Mouse (Mus musculus) testis, adult 2 months (tissue): ENCODE measurements around the gene Mrtfa. TPM values are rescaled to one million over a fixed set of nuclear protein-coding genes. Genes with fewer than 3 reads are reported as not detected.

ENCODE experiments used
- H3K27ac ChIP-seq: fragments of 200-500 bp; 2 replicates; pipeline ENCODE4 v1.5.1; 2012; ENCODE audit warnings: low read depth, low read length; ENCODE audit not compliant: control insufficient read depth, insufficient read depth
- H3K27me3 ChIP-seq: fragments of 200-500 bp; 2 replicates; pipeline ENCODE4 v1.6.1; 2012; ENCODE audit warnings: mild to moderate bottlenecking, low read length, moderate library complexity; ENCODE audit not compliant: control insufficient read depth, insufficient read depth
- H3K36me3 ChIP-seq: fragments of 200-500 bp; 2 replicates; pipeline ENCODE4 v1.6.1; 2012; ENCODE audit warnings: mild to moderate bottlenecking, low read length; ENCODE audit not compliant: control insufficient read depth, insufficient read depth
- H3K4me1 ChIP-seq: fragments of 200-500 bp; 2 replicates; pipeline ENCODE4 v1.6.1; 2012; ENCODE audit warnings: low read length; ENCODE audit not compliant: control insufficient read depth, insufficient read depth
- H3K4me3 ChIP-seq: fragments of 200-500 bp; 2 replicates; pipeline ENCODE4 v1.5.1; 2012; ENCODE audit warnings: low read depth, mild to moderate bottlenecking, low read length, moderate library complexity, mixed read lengths; ENCODE audit not compliant: control insufficient read depth
- CTCF ChIP-seq: fragments of 200-500 bp; IDR thresholded peaks from 2 replicates; pipeline ENCODE4 v1.5.1; 2012; ENCODE audit warnings: low read depth, mild to moderate bottlenecking, inconsistent platforms, low read length, moderate library complexity; ENCODE audit not compliant: control insufficient read depth, insufficient read depth, insufficient replicate concordance
- POLR2A ChIP-seq: fragments of 200-500 bp; IDR thresholded peaks from 2 replicates; pipeline ENCODE4 v1.6.1; 2012; ENCODE audit warnings: low read depth, mild to moderate bottlenecking, inconsistent platforms, low read length, moderate library complexity; ENCODE audit not compliant: control insufficient read depth
- polyA plus RNA-seq: library from polyadenylated mRNA; depleted of rRNA; stranded (reverse); fragments of >200 nt; gene quantifications from 2 replicates; pipeline ENCODE4 v1.2.3, GENCODE M21; 2012; rRNA removed

The Mrtfa gene
- polyA plus RNA-seq, 1 experiment, result 26.8 TPM

- Histone ChIP-seq H3K27ac (no peak overlapping the region), H3K4me3 (no peak overlapping the region), H3K27me3 (no peaks in the 10 kb centered on the region), H3K36me3 (peaks cover 2% of the 10 kb centered on the region), H3K4me1 (peaks cover 9% of the 10 kb centered on the region)
- TF ChIP-seq CTCF (no peak), POLR2A (no peak)
Measured at GRCm38 (mm10) chr15:80974311-80974710, 216.2 kb downstream of the Mrtfa start.

GRCm38 (mm10) chr15:80969371-80969770, 221.2 kb downstream of the Mrtfa start:
- H3K27me3 ChIP-seq, result no peaks in the 10 kb centered on the region
- TF ChIP-seq POLR2A (no peak), CTCF (no peak)
- no peak overlapping the region for H3K27ac ChIP-seq
- peaks cover 2% of the 10 kb centered on the region for H3K4me1 ChIP-seq
- H3K4me3 ChIP-seq, result no peak overlapping the region
- H3K36me3 ChIP-seq, result peaks cover 8% of the 10 kb centered on the region

Other genes starting within 250 kb of the Mrtfa start
- gene Adsl, start 242.3 kb downstream of the Mrtfa start, polyA plus RNA-seq, result 41.0 and 43.9 TPM in 2 replicates
- 79.5 and 101 TPM in 2 replicates for gene Sgsm3, start 213.0 kb downstream of the Mrtfa start, polyA plus RNA-seq
- 0.37 and 0.71 TPM in 2 replicates for gene Mchr1, start 44.7 kb upstream of the Mrtfa start, polyA plus RNA-seq
- 10.5 and 11.9 TPM in 2 replicates for gene Slc25a17, start 170.1 kb upstream of the Mrtfa start, polyA plus RNA-seq
- 47.3 and 52.8 TPM in 2 replicates for gene St13, start 209.3 kb upstream of the Mrtfa start, polyA plus RNA-seq
- 14.6 and 14.9 TPM in 2 replicates for gene Xpnpep3, start 209.4 kb upstream of the Mrtfa start, polyA plus RNA-seq
- 62.7 and 75.2 TPM in 2 replicates for gene Dnajb7, start 217.5 kb upstream of the Mrtfa start, polyA plus RNA-seq